Mouse (Mus musculus): ENCODE data around the gene Spryd4.
"Not testable (repeated sequence)": the region's sequence is repeated elsewhere in the genome, so short reads cannot be mapped to it uniquely, and the experiment has no call there.

The Spryd4 gene

GRCm38 (mm10) chr10:128211390-128212108 is at the start of gene Spryd4:
Spryd4 (minus strand) TSS chr10:128211807.
- in situ Hi-C loops (cut with MboI, MseI), result no loop called here

DNA sequence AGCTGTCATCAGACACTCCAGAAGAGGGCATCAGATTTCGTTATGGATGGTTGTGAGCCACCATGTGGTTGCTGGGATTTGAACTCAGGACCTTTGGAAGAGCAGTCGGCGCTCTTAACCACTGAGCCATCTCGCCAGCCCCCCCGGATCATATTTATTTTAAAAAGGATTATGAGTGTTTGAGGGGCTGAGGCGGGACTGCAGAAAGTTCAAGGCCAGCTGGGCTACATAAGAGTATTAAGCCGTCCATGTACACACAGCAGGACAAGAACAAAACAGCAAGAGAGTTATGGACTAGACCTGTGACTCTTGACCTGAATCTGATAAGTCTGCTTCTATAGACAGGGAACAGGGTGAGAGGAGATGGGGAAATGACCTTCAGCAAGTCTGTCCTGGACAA is 48.8 kb upstream of the Spryd4 start:
- in situ Hi-C loops (cut with MboI, MseI), result not testable (repeated sequence)

- in situ Hi-C loops (cut with MboI, MseI), result no loop called here
Measured at GRCm38 (mm10) chr10:128259946-128260345, 48.3 kb upstream of the Spryd4 start.

GRCm38 (mm10) chr10:128258953-128259352 is 47.3 kb upstream of the Spryd4 start:
- in situ Hi-C loops (cut with MboI, MseI), result no loop called here

DNA sequence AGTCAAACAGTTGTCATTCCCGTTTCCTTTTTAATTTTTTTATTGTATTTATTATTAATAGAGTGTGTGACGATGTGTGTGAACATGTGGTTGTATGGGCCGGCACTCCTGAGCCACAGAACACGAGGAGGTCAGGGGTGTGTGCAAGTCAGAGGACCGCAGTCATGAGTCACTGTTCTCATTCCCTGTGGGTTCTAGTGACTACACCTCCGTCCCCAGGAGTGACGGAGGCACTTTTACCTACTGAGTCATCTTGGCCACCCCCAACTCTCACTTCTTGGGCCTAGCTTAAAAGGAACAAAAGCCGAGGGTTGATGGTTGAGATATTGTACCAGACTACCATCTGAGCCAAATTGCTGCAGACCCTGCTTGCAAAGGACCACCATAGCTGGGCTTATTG is 44.7 kb upstream of the Spryd4 start:
- in situ Hi-C loops (cut with MboI, MseI), result no loop called here

DNA sequence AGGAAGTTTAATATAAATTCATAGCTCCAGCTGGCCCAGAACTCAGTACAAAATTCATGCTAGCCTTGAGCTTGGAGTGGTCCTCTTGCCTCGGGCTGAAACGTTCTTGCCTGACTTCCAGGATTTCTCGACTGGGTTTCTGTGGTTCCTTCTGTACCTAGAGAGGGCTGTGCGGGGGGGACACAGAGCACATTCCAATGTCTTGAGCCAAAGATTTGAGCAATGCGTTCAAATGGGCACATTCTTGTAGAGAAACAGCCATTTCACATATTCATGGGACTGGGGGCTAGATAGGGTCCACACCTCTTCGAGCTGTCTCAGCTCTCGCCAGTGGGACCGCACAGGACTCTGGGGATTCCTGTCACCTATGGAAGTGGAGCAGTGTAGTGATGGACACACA is 44.3 kb upstream of the Spryd4 start:
- in situ Hi-C loops (cut with MboI, MseI), result no loop called here

- in situ Hi-C loops (cut with MboI, MseI), result no loop called here
Measured at GRCm38 (mm10) chr10:128253677-128254255, 42.2 kb upstream of the Spryd4 start, which contains the start of gene Apon. Apon (plus strand) TSS chr10:128254096.

- in situ Hi-C loops (cut with MboI, MseI), result no loop called here
Measured at GRCm38 (mm10) chr10:128250565-128250964, 39.0 kb upstream of the Spryd4 start.

GRCm38 (mm10) chr10:128247020-128247732 is 35.6 kb upstream of the Spryd4 start:
- in situ Hi-C loops (cut with MboI, MseI), result no loop called here

GRCm38 (mm10) chr10:128244121-128244520 is 32.5 kb upstream of the Spryd4 start:
- in situ Hi-C loops (cut with MboI, MseI), result no loop called here

DNA sequence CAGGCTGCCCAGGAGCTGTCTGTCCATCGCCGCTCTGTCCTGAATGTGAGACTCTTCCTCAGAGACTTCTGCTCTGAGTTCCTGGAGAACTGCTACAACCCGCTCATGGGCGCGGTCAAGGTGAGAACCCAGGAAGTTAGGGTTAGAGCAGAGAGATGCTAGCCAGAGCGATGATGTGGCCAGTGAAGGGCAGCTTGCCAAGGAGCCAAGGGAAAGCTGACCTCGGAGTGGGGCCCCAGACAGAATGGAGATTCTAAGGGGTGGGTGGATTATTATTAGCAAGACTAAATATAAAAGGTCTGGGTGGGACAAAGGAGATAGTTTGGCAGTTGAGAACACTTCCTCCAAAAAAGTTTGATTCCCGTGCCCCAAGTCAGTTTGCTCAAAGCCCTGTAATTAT is 31.6 kb upstream of the Spryd4 start:
- in situ Hi-C loops (cut with MboI, MseI), result no loop called here

DNA sequence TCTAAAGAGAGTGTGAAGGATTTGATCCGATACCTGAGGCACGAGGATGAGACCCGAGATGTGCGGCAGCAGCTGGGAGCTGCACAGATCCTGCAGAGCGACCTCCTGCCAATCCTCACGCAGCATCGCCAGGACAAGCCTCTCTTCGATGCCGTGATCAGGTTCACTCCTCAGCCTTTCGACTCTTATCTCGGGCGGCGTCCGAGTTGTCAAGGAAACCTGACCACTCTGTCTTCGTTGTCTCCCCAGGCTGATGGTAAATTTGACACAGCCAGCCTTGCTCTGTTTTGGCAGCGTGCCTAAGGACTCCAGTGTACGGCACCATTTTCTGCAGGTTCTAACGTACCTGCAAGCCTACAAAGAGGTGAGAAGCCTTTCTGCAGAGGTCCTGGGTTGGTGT is 28.5 kb upstream of the Spryd4 start:
- in situ Hi-C loops (cut with MboI, MseI), result no loop called here

GRCm38 (mm10) chr10:128239140-128239539 is 27.5 kb upstream of the Spryd4 start:
- in situ Hi-C loops (cut with MboI, MseI), result no loop called here

- in situ Hi-C loops (cut with MboI, MseI), result no loop called here
Measured at GRCm38 (mm10) chr10:128237807-128238480, 26.3 kb upstream of the Spryd4 start.

- in situ Hi-C loops (cut with MboI, MseI), result no loop called here
Measured at GRCm38 (mm10) chr10:128236321-128236720, 24.7 kb upstream of the Spryd4 start.

- in situ Hi-C loops (cut with MboI, MseI), result no loop called here
Measured at GRCm38 (mm10) chr10:128232420-128232985, 20.9 kb upstream of the Spryd4 start.

GRCm38 (mm10) chr10:128231697-128232419 is 20.3 kb upstream of the Spryd4 start, which contains the start of gene Timeless:
Timeless (plus strand) TSS chr10:128232065.
- in situ Hi-C loops (cut with MboI, MseI), result no loop called here

DNA sequence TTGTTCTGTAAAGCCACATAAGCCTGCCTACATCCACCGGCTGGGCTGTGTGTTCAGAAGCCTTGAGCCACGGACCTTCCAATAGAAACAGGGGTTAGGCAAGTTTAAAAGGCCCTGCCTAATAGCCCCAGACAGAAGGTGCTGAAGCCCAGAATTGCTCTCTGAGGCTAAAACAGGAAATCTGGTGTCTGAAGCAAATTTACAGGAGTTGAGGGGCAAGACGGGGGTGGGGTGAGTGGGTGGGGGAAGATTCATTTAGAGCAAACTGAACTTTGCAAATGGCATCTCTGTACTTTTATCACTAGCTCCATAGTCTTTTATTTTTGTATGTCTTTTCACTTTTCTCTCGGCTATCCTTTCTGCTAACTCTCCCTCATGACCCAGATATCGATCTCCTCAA is 19.5 kb upstream of the Spryd4 start:
- in situ Hi-C loops (cut with MboI, MseI), result no loop called here

GRCm38 (mm10) chr10:128230582-128230981 is 19.0 kb upstream of the Spryd4 start:
- in situ Hi-C loops (cut with MboI, MseI), result no loop called here

DNA sequence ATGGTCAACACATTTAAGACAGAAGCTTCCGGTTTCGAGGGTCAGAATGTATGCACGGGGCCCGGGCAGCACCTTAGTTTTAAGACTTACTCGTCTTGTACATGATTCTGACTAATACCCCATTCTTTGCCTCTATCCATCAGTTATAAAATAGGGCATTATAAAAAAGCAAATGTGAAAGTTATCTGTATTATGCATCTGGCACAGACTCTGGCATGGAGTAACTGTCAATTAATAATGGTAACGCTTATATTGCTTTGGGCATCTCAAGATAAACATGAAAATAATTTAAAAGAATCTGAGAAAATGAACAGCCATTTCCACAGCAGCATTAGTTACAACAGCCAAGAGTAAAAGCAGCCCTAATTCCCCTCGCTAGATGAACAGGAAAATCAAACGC is 16.4 kb upstream of the Spryd4 start:
- in situ Hi-C loops (cut with MboI, MseI), result no loop called here

DNA sequence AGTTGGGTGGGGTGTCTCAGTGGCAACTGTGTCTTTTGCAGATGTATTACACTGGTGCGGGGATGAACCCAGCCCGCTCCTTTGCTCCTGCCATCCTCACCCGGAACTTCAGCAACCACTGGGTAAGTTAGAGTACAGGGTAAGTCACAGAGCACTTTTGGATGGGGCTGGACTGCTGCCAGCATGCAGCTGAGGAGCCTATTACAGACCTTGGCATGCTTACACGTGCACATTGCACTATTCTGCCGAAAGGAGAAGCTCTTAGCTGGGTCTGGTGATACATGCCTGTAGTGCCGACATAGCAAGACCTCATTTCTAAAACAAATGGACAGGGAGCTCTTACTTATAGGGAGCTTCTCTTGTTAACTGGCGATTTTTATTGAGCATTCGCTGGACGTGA is 16.0 kb upstream of the Spryd4 start:
- in situ Hi-C loops (cut with MboI, MseI), result no loop called here
